Mouse (Mus musculus) ES-E14 (cell line): Measurements from ENCODE around the gene Iqgap1.

Experiments
- ZC3H11A ChIP-seq: IDR thresholded peaks from 2 replicates; pipeline ENCODE4 v1.6.1; 2012; ENCODE audit warnings: low read depth, mild to moderate bottlenecking, inconsistent platforms, low read length, borderline replicate concordance
- ZNF384 ChIP-seq: IDR thresholded peaks from 2 replicates; pipeline ENCODE4 v1.6.1; 2012; ENCODE audit warnings: low read depth, low read length, inconsistent platforms

DNA sequence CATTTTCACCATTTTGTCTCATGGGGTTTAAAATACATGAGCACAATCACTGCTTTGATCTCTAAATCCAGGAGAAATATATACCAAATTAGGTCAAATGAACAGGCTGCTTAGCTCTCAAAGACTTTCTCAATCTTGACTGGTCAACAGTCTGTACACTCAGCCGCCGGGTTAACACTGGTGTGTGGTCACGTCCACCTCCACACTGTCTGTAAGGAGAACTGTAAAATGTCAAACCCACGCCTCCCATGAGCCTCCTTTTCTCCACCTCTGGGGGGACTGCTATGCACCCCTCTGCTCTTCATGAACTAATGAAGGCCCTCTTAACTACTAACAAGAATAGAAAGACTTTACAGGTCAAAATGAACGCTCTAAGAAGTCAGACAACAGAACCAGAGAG, 36.2 kb downstream of the Iqgap1 start:
- TF ChIP-seq ZC3H11A (no peak), ZNF384 (no peak)
